Mouse (Mus musculus) forebrain, embryonic 12.5 days (tissue): ENCODE measurements around the gene Hba-a1. TPM values are rescaled to one million over a fixed set of nuclear protein-coding genes. Genes with fewer than 3 reads are reported as not detected.
"Not testable (repeated sequence)": the region's sequence is repeated elsewhere in the genome, so short reads cannot be mapped to it uniquely, and the experiment has no call there.

ENCODE experiments used
- ATAC-seq: fragments of 200-750 bp; cut with Nextera tagmentation; 2 replicates; pipeline ENCODE4 v1.8.0; 2017; ENCODE audit warnings: moderate TSS enrichment; ENCODE audit not compliant: low FRiP score
- H3K27ac ChIP-seq: fragments of 300-500 bp; sonication (generic); 2 replicates; pipeline ENCODE4 v1.5.1; 2016; ENCODE audit warnings: mild to moderate bottlenecking
- H3K27me3 ChIP-seq: fragments of 300-500 bp; sonication (generic); 2 replicates; pipeline ENCODE4 v1.6.1; 2016; ENCODE audit warnings: mild to moderate bottlenecking
- H3K36me3 ChIP-seq: fragments of 300-500 bp; sonication (generic); replicated peaks from 2 replicates; pipeline ENCODE4 v1.6.1; 2016; ENCODE audit warnings: mild to moderate bottlenecking
- H3K4me1 ChIP-seq: fragments of 300-500 bp; sonication (generic); 2 replicates; pipeline ENCODE4 v1.6.1; 2016
- H3K4me2 ChIP-seq: fragments of 300-500 bp; sonication (generic); 2 replicates; pipeline ENCODE4 v1.6.1; 2016; ENCODE audit warnings: mild to moderate bottlenecking, moderate library complexity
- H3K4me3 ChIP-seq: fragments of 300-500 bp; sonication (generic); replicated peaks from 2 replicates; pipeline ENCODE4 v1.5.1; 2016; ENCODE audit warnings: mild to moderate bottlenecking
- H3K9ac ChIP-seq: fragments of 300-500 bp; sonication (generic); 2 replicates; pipeline ENCODE4 v1.6.1; 2016; ENCODE audit warnings: mild to moderate bottlenecking
- H3K9me3 ChIP-seq: fragments of 300-500 bp; sonication (generic); 2 replicates; pipeline ENCODE4 v1.6.1; 2016
- WGBS: fragments of 180-500 bp; shearing (Covaris S2); methylation state at CpG from one replicate; pipeline ENCODE4 v1.1.7; 2016; 5-methylcytosine and 5-hydroxymethylcytosine counted together
- polyA plus RNA-seq: library from polyadenylated mRNA; unstranded; fragments of >200 nt; fragmentation: Nextera tagmentation; extraction: Ambion mirVana; gene quantifications from 2 replicates; pipeline ENCODE4 v1.2.1, GENCODE M21; 2016

Gene Hba-a1
- polyA plus RNA-seq, 1 experiment from 2014 or later: 2,947 TPM

DNA sequence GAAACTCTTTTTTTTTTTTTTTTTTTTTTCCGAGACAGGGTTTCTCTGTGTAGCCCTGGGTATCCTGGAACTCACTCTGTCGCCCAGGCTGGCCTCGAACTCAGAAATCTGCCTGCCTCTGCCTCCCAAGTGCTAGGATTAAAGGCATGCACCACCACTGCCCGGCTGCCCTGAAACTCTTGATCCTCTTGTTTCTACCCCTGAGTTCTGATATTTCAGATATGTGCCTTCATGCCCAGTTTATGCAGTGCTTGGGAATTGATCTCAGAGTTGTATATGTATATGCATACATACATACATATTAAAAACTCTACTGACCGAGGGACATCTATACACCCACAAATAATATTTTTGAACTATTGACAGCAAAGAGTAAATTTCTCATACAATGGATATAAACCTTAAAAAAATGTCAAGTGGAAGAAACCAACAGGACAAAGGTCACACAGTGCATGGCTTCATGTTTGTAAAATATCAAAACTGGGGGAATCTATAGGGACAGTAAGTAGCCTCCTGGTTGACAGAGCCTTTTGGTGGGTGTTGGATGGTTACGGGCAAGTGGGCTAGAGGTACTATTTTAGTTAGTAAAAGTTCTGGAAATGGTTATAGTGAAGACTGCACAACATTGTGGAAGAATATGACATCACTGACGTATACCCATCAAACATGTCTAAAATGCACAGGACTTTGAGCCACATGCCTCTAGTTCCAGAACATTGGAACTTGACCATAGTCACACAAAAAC, 1.9 kb downstream of the Hba-a1 start:
- no peak overlapping the region for H3K27ac ChIP-seq
- WGBS: 86% methylated on average over 7 of the region's 7 CpGs
- no peak for ATAC-seq
- H3K9me3 ChIP-seq: no peaks in the 10 kb centered on the region
- peaks cover 12% of the 10 kb centered on the region for H3K27me3 ChIP-seq
- H3K9ac ChIP-seq: no peak overlapping the region
- no peaks in the 10 kb centered on the region for H3K36me3 ChIP-seq
- H3K4me1 ChIP-seq: no peaks in the 10 kb centered on the region
- H3K4me3 ChIP-seq: no peak overlapping the region
- no peak overlapping the region for H3K4me2 ChIP-seq

DNA sequence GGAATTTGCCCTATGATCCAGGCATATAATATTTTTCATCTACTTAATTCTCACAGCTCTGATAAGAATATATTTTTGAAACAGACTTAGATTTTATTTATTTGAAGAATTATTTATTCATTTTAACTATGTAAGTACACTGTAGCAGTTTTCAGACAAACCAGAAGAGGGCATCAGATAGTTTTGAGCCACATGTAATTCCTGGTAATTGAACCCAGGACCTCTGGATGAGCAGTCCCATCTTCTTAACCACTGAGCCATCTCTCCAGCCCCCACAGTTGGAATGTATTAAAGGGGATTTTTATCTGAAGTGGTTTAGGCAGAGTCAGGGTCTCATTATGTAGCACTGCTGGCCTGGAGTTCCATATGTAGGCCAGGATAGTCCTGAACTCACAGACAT, 2.6 kb downstream of the Hba-a1 start:
- not testable (repeated sequence) for ATAC-seq, H3K4me3 ChIP-seq

DNA sequence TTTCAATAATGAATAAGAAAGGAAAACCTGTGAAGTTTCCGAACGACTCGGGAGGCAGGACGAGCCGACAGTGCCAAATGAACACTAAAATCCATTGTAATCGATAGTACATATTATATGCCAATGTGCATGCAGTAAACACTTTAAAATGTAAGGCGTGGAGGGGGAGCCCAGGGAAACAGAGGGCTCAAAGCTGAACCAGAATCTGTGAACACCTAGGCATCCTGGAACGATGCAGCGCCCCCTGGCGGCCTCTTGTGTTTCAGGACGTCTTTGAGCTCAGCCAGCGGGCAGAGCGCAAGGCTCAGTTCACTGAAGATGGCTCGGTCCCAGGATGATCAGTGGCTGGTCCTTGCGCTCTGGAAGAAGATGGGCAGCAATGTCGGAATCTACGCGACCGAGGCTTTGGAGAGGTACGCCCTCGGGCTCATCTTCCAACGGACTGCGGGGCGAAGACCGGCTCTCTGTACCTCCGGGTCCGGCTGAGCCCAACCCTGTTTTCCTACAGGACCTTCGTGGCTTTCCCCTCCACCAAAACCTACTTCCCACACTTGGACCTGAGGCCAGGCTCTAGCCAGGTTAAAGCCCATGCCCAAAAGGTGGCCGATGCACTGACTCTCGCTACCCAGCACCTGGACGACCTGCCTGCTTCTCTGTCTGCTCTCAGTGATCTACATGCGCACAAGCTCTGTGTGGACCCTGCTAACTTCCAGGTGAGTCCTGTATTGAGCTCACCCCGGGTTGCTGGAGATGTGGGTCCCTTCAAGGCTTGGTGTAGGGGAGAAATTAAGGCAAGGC, 3.6 kb downstream of the Hba-a1 start, which contains the start of gene Hbq1b:
TSS of gene Hbq1b (plus strand) at position 271 of the 798 bp plus-strand sequence.
- H3K36me3 ChIP-seq, H3K9me3 ChIP-seq, H3K4me1 ChIP-seq, H3K9ac ChIP-seq: not testable (repeated sequence)
- H3K27ac ChIP-seq: 0 out of 2 replicates have a peak within 1 kb of the TSS, but pooled peaks have one; percentile 31
- peak within 1 kb of the TSS; percentile 51 for H3K4me2 ChIP-seq
- peaks cover 15% of the 10 kb centered on the region for H3K27me3 ChIP-seq
- peak within 1 kb of the TSS; percentile 25 for H3K4me3 ChIP-seq
- ATAC-seq: peak; percentile 77; the same call in 1 of the 2 replicates
- WGBS: 24% methylated on average over 32 of the region's 33 CpGs

More for the DNA sequence above, 2.6 kb downstream of the Hba-a1 start:
- not testable (repeated sequence) for H3K4me1 ChIP-seq, H3K36me3 ChIP-seq, H3K4me2 ChIP-seq, H3K27ac ChIP-seq, H3K9me3 ChIP-seq, H3K9ac ChIP-seq
- peaks cover 12% of the 10 kb centered on the region for H3K27me3 ChIP-seq

DNA sequence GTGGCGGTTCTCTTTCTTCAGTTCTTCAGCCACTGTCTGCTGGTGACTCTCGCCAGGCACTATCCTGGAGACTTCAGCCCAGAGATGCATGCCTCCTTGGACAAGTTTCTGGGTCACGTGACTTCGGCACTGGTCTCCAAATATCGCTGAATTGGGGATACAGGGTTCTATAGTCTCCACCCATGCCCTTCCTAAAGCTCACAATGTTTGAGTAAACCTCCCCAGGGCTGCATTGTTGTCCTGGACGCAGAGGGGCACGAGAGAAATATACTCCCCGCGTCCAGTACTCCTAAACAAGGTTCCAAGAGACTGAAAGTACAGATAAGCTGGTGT, 4.1 kb downstream of the Hba-a1 start:
- Histone ChIP-seq H3K4me3 (no peak overlapping the region), H3K36me3 (no peaks in the 10 kb centered on the region), H3K27me3 (peaks cover 15% of the 10 kb centered on the region), H3K9ac (no peak overlapping the region), H3K9me3 (no peaks in the 10 kb centered on the region), H3K27ac (no peak overlapping the region), H3K4me2 (no peak overlapping the region), H3K4me1 (no peaks in the 10 kb centered on the region)
- 74% methylated on average over 9 of the region's 9 CpGs for WGBS
- peak; percentile 17; the same call in 1 of the 2 replicates for ATAC-seq

GRCm38 (mm10) chr11:32292819-32293218, 9.5 kb downstream of the Hba-a1 start:
- not testable (repeated sequence) for H3K36me3 ChIP-seq, H3K4me2 ChIP-seq, ATAC-seq, H3K27me3 ChIP-seq, H3K4me1 ChIP-seq, H3K9ac ChIP-seq, H3K9me3 ChIP-seq, H3K4me3 ChIP-seq, H3K27ac ChIP-seq
- WGBS: 89% methylated on average over 4 of the region's 4 CpGs

DNA sequence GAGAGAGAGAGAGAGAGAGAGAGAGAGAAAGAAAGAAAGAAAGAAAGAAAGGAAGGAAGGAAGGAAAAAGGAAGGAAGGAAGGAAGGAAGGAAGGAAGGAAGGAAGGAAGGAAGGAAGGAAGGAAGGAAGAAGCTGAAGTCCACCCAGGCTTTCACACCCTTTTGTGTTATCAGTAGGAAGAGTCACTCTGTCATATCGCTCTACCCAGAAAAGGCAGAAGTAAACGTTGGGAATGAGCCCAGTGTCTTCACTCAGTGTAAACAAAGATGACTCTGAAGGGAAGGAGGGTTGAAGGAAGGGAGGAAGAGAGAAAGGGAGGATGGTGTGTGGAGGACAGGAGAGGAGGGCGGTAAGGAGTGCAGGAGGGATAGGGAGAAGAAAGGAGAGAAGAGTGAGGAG, 10.2 kb downstream of the Hba-a1 start:
- not testable (repeated sequence) for H3K4me1 ChIP-seq, H3K4me2 ChIP-seq, ATAC-seq, H3K9me3 ChIP-seq, H3K9ac ChIP-seq, H3K27ac ChIP-seq, H3K4me3 ChIP-seq, H3K36me3 ChIP-seq, H3K27me3 ChIP-seq
- 70% methylated on average over 3 of the region's 3 CpGs for WGBS

DNA sequence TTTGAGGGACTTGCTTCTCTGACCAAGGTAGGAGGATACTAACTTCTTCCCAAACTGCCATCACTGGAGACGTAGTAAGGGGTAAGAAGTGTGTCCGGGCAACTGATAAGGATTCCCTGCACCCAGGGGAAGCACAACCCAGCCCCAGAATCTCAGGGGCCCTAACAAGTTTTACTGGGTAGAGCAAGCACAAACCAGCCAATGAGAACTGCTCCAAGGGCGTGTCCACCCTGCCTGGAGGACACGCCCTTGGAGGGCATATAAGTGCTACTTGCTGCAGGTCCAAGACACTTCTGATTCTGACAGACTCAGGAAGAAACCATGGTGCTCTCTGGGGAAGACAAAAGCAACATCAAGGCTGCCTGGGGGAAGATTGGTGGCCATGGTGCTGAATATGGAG, 12.9 kb downstream of the Hba-a1 start, which contains the start of gene Hba-a2:
TSS of gene Hba-a2 (plus strand) at position 287 of the 400 bp plus-strand sequence.
- H3K4me2 ChIP-seq, H3K9ac ChIP-seq, H3K4me3 ChIP-seq, H3K27me3 ChIP-seq, H3K4me1 ChIP-seq, H3K9me3 ChIP-seq, H3K27ac ChIP-seq, ATAC-seq, H3K36me3 ChIP-seq: not testable (repeated sequence)
- WGBS: no CpG with 5 or more reads among the region's 4 CpGs

DNA sequence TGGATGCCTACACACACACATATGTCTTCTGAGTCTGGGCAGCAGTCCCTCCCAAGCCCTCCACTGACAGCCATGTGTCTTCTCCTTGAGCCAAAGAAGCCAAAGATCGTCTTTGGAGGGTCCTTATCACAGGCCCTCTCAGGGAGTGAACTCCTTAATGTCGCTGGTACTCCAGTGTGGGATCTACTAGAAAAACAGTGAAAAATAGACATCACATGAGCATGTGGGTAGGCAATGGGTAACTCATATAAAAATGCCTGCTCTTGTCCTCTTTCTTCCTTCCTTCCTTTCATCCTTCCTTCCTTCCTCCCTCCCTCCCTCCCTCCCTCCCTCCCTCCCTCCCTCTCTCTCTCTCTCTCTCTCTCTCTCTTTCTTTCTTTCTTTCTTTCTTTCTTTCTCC, 14.1 kb downstream of the Hba-a1 start:
- not testable (repeated sequence) for H3K4me1 ChIP-seq, H3K9ac ChIP-seq, H3K9me3 ChIP-seq, H3K27ac ChIP-seq, H3K4me2 ChIP-seq, H3K4me3 ChIP-seq, ATAC-seq, H3K36me3 ChIP-seq
- WGBS: 42% methylated on average over 2 of the region's 2 CpGs
- H3K27me3 ChIP-seq: peaks cover 15% of the 10 kb centered on the region

DNA sequence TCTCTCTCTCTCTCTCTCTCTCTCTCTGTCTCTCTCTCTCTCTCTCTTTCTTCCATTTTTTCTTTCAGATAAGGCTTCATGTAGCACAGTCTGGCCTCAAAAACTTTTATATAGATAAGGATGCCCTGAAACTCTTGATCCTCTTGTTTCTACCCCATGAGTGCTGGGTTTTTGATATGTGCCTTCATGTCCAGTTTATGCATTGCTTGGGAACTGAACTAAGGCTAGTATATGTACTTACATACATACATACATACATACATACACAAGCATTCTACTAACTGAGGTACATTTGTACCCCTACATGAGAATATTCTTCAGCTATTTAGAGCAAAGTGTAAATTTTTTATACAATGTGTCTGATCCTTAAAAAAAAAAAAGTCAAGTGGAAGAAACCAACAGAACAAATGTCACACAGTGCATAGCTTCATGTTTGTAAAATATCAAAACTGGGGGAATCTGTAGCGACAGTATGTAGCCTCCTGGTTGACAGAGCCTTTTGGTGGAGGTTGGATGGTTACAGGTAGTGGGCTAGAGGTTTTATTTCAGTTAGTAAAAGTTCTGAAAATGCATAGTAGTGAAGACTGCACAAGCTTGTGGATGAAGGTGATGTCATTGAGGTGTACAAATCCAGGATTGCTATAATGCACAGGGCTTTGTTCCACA, 14.7 kb downstream of the Hba-a1 start:
- WGBS: 86% methylated on average over 1 of the region's 1 CpGs
- H3K36me3 ChIP-seq: no peaks in the 10 kb centered on the region
- peaks cover 18% of the 10 kb centered on the region for H3K27me3 ChIP-seq
- no peak overlapping the region for H3K4me2 ChIP-seq
- ATAC-seq: no peak
- no peaks in the 10 kb centered on the region for H3K4me1 ChIP-seq
- no peak overlapping the region for H3K9ac ChIP-seq
- no peak overlapping the region for H3K4me3 ChIP-seq
- no peak overlapping the region for H3K27ac ChIP-seq
- no peaks in the 10 kb centered on the region for H3K9me3 ChIP-seq

GRCm38 (mm10) chr11:32298532-32298918, 15.2 kb downstream of the Hba-a1 start:
- no peaks in the 10 kb centered on the region for H3K9me3 ChIP-seq
- H3K4me3 ChIP-seq: no peak overlapping the region
- WGBS: 97% methylated on average over 2 of the region's 2 CpGs
- no peak overlapping the region for H3K4me2 ChIP-seq
- H3K4me1 ChIP-seq: no peaks in the 10 kb centered on the region
- H3K36me3 ChIP-seq: no peaks in the 10 kb centered on the region
- H3K9ac ChIP-seq: no peak overlapping the region
- ATAC-seq: no peak
- peaks cover 18% of the 10 kb centered on the region for H3K27me3 ChIP-seq
- no peak overlapping the region for H3K27ac ChIP-seq

GRCm38 (mm10) chr11:32299865-32300264, 16.6 kb downstream of the Hba-a1 start, which contains the start of gene Hbq1a:
Gene Hbq1a (plus strand): TSS chr11:32300069.
- Histone ChIP-seq H3K27me3 (peaks cover 18% of the 10 kb centered on the region), H3K4me2 (peak within 1 kb of the TSS; percentile 47), H3K4me3 (0 out of 2 replicates have a peak within 1 kb of the TSS, but pooled peaks have one; percentile 13)
- H3K4me1 ChIP-seq, H3K27ac ChIP-seq, H3K9me3 ChIP-seq, H3K36me3 ChIP-seq, H3K9ac ChIP-seq: not testable (repeated sequence)
- ATAC-seq: 0 out of 2 replicates have a peak, but pooled peaks have one; percentile 41
- 10% methylated on average over 16 of the region's 16 CpGs for WGBS
